Mouse (Mus musculus) mouse trophoblast stem cell (cell line): ENCODE measurements around the gene Adm2.

Experiments
- in situ Hi-C, 2 experiments: fragments of 300-500 bp; cut with MseI, MboI; formaldehyde crosslinking; loops; 2 replicates in 1 of 2; 3 replicates in 1 of 2; pipeline ENCODE4 v1.15.1; 2025

The Adm2 gene

GRCm38 (mm10) chr15:89322670-89323522 lies at the start of gene Adm2:
Adm2 (plus strand) TSS chr15:89322720.
- in situ Hi-C loops, result no loop called here

GRCm38 (mm10) chr15:89275497-89275896 lies 47.0 kb upstream of the Adm2 start:
- in situ Hi-C loops, result no loop called here

- in situ Hi-C loops, result no loop called here
Measured at GRCm38 (mm10) chr15:89277366-89277765, 45.2 kb upstream of the Adm2 start.

DNA sequence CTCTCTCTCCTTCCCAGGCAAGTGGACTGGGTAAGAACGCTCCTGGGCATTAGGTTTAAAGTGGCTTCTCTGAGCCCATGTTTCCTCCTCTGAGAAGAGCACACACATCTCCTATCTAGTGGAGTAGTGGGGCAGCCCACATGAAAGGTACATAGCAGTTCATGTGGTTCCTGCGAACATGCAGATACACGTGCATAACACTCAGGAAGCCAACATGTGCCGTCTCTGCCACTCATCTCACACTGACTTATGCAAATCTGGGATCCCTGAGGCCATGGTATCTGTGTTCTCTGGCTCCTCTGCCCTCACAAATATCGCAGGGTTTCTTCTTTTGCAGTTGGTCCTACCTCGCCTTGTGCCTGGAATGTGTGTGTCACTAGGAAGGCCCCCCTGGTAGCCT lies 40.0 kb upstream of the Adm2 start:
- in situ Hi-C loops, result no loop called here

DNA sequence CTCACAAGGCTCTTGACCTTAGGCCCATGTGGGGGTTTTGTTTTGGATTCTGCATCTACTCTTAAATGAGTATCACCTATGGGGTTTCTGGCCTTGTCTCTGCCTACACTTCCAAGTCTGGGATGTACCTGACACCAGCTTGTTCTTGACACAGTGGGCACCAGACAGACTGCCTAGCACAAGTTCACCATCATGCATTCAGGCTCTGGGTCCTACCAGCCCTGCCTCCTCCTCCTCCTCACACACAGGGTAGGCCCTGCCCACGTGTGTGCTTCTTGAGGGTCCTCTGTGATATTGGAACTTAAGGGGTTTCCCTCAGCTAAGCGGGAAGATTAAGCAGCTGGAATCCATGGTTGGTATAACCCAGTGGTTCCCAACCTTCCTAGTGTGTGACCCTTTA lies 38.4 kb upstream of the Adm2 start:
- in situ Hi-C loops, result no loop called here

DNA sequence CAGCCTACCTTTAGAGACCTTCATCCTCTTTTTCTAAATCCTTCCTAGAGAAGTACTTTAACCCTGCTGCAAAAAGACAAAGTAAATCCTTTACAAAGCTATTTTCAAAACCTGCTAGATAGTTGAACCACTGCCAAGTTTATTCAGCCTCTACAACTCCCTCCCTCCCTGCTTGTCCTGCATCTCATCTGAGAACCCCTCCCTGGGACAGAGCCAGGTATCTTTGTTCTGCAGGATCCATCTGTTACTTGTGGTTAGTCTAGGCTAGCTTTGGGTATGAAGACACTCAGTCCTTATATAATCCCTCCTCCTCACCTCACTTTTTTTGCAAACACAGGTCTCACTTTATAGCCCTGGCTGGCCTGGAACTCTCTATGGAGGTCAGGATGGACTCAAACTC lies 37.5 kb upstream of the Adm2 start:
- in situ Hi-C loops, result no loop called here

GRCm38 (mm10) chr15:89285478-89285877 lies 37.0 kb upstream of the Adm2 start:
- in situ Hi-C loops, result no loop called here

- in situ Hi-C loops, result no loop called here
Measured at GRCm38 (mm10) chr15:89286114-89286513, 36.4 kb upstream of the Adm2 start.

DNA sequence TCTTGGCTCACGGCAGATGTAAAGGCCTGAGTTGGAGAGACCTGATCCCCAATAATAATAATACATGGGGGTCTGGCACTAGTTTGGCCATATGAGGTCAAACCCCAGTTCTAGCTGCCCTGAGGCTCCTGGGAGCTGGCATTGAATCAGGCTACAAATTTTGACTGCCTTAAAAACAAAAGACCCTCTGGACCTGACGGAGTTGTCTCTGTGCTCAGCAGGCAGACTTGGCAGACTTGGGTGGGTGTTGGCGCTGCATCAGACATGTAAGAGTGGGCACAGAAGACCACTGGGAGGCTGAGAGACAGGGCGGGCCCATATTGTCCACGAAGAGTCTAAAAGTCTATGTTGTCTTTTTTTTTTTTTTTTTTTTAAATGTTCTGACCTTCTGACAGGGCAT lies 35.9 kb upstream of the Adm2 start:
- in situ Hi-C loops, result no loop called here

- in situ Hi-C loops, result no loop called here
Measured at GRCm38 (mm10) chr15:89288227-89288767, 34.2 kb upstream of the Adm2 start.

DNA sequence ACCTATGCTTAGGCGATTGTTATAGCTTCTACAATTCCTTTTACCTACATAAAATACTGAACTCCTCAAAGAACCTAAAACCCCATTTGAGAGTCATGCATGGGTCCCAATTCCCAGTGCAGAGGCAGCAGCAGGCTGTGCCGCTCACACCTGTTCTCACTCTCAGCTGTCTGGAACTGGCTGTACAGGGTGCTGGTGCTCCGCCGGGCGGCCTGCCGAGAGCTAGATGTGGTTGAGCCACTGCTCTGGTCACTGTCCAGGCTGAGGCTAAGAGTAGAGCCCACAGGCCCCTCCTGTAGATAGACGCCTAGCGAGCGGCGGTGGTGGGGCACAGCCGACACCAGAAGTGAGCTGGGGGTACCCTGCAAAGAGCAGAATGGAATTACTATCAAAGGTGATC lies 33.1 kb upstream of the Adm2 start:
- in situ Hi-C loops, result no loop called here

DNA sequence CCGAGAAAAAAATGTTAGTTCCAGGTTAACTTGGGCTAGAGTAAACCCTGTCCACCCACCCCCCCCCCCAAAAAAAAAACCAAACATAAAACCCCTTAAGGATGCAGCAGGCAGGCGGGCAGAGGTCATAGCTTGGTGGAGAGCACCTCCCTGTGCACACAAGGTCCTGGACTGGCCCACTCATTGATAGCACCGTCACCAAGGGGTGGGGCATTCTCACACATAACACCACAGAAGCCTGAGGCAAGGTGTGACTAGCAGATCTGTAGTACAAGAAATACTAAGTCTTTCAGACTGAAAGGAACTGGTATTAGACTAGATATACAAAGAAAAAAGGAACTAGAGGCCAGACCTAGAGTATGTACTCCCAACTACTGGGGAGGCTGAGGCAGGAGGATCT lies 31.0 kb upstream of the Adm2 start:
- in situ Hi-C loops, result no loop called here

- in situ Hi-C loops, result no loop called here
Measured at GRCm38 (mm10) chr15:89292795-89293194, 29.7 kb upstream of the Adm2 start.

DNA sequence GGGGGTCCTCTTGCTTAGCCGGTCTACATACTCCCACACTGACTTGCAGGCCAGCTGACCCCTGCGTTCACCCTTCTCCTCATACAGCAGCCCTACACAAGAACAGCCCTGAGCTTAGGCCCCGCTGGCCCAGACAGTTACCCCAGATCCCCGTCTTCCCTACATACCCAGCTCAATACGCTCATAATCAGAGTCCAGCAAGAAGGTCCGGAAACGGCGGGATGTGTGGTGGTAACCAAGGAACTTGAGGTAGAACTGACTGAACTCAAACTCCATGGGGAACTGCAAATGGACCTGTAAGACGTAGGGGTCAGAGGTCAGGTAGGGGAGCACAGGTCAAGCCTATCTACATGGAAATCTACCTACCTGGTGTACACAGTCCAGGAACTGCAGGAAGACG lies 28.7 kb upstream of the Adm2 start:
- in situ Hi-C loops, result no loop called here

GRCm38 (mm10) chr15:89295580-89296165 lies 26.8 kb upstream of the Adm2 start:
- in situ Hi-C loops, result no loop called here

GRCm38 (mm10) chr15:89296465-89296864 lies 26.1 kb upstream of the Adm2 start:
- in situ Hi-C loops, result no loop called here

DNA sequence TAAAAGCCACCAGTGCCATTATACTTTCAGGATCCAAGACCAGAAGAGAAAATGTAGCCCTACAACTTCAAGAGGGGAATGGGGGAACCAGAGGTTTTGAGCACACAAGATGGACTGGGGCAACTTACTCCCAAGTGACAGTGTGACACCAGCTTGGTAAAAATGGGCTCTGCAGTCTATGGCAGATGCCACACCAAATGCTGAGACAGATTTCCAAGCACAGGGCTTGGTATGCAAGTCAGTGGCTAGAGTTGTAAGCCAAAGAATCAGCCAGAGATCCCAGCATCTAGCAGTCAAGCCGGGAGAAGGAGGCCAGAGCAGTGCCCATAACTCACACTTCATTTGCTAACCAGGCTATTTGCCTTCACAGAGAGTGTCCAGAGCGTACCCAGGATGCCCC lies 24.8 kb upstream of the Adm2 start:
- in situ Hi-C loops, result no loop called here

DNA sequence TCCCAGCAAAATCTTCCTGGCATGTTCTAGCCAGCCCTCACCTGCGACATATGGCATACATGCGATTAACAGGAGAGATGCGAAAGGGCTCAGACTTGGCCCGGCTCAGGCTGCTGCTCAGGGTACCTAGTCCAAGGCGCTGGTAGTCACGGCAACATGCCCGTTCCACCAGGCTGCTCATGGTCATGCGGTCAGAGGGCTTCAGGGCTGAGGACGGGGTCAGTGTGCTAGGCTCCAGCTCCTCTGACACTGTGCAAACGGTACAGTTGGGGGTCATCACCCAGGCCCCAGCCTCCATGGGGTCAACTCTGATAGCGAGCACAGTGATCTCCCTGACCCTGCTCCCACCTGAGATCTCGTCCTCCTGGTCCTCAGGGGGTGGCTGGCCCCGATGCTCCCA lies 22.3 kb upstream of the Adm2 start:
- in situ Hi-C loops, result no loop called here

- in situ Hi-C loops, result no loop called here
Measured at GRCm38 (mm10) chr15:89300600-89300999, 21.9 kb upstream of the Adm2 start.

GRCm38 (mm10) chr15:89305966-89306365 lies 16.6 kb upstream of the Adm2 start:
- in situ Hi-C loops, result no loop called here

GRCm38 (mm10) chr15:89307461-89307860 lies 15.1 kb upstream of the Adm2 start:
- in situ Hi-C loops, result no loop called here

GRCm38 (mm10) chr15:89308406-89309139 lies 13.9 kb upstream of the Adm2 start:
- in situ Hi-C loops, result no loop called here
